Mouse (Mus musculus) neural tube, embryonic 11.5 days (tissue): ENCODE results near the gene Cog7. TPM values are rescaled to one million over a fixed set of nuclear protein-coding genes. Genes with fewer than 3 reads are reported as not detected.
A peak's percentile ranks its signal among the peaks of the same experiment; 100 is the strongest.

ENCODE experiments used
- ATAC-seq: fragments of 200-750 bp; cut with Nextera tagmentation; 2 replicates; pipeline ENCODE4 v1.8.0; 2017; ENCODE audit warnings: moderate number of reproducible peaks, mild to moderate bottlenecking, moderate TSS enrichment, moderate library complexity; ENCODE audit not compliant: insufficient read depth, low FRiP score, low TSS enrichment
- DNase-seq: peaks from one replicate; pipeline ENCODE4 v3.0.0-alpha.2; 2015; ENCODE audit warnings: low spot score
- H3K27ac ChIP-seq: fragments of 300-500 bp; sonication (generic); 2 replicates; pipeline ENCODE4 v1.5.1; 2014; ENCODE audit warnings: low read depth, mild to moderate bottlenecking, low read length
- H3K27me3 ChIP-seq: fragments of 300-500 bp; sonication (generic); 2 replicates; pipeline ENCODE4 v1.6.1; 2014; ENCODE audit warnings: mild to moderate bottlenecking, low read length, mixed read lengths; ENCODE audit not compliant: control insufficient read depth, insufficient read depth
- H3K36me3 ChIP-seq: fragments of 300-500 bp; sonication (generic); 2 replicates; pipeline ENCODE4 v1.6.1; 2014; ENCODE audit warnings: mild to moderate bottlenecking, low read length, moderate library complexity, mixed read lengths; ENCODE audit not compliant: control insufficient read depth, insufficient read depth
- H3K4me1 ChIP-seq: fragments of 300-500 bp; sonication (generic); 2 replicates; pipeline ENCODE4 v1.6.1; 2014; ENCODE audit warnings: low read length, mixed read lengths; ENCODE audit not compliant: control insufficient read depth, insufficient read depth
- H3K4me2 ChIP-seq: fragments of 300-500 bp; sonication (generic); 2 replicates; pipeline ENCODE4 v1.6.1; 2014; ENCODE audit warnings: low read depth, mild to moderate bottlenecking, moderate library complexity
- H3K4me3 ChIP-seq: fragments of 300-500 bp; sonication (generic); 2 replicates; pipeline ENCODE4 v1.5.1; 2014; ENCODE audit warnings: low read depth, low read length
- H3K9ac ChIP-seq: fragments of 300-500 bp; sonication (generic); 2 replicates; pipeline ENCODE4 v1.6.1; 2014; ENCODE audit warnings: mild to moderate bottlenecking, low read length
- H3K9me3 ChIP-seq: fragments of 300-500 bp; sonication (generic); 2 replicates; pipeline ENCODE4 v1.6.1; 2016; ENCODE audit warnings: low read length; ENCODE audit not compliant: control insufficient read depth
- WGBS: fragments of 180-500 bp; shearing (Covaris S2); extraction: QIAGEN DNeasy Blood & Tissue Kit; methylation state at CpG from one replicate; pipeline ENCODE4 v1.1.7; 2014; 5-methylcytosine and 5-hydroxymethylcytosine counted together
- polyA plus RNA-seq: library from polyadenylated mRNA; unstranded; fragments of >200 nt; fragmentation: Nextera tagmentation; extraction: Ambion mirVana; gene quantifications from 2 replicates; pipeline ENCODE4 v1.2.1, GENCODE M21; 2014

Gene Cog7
- polyA plus RNA-seq, 1 experiment from 2014 or later: 18.9 TPM

GRCm38 (mm10) chr7:121941640-121942039, 39.9 kb downstream of the Cog7 start:
- Histone ChIP-seq H3K4me3 (no peak overlapping the region), H3K4me1 (no peaks in the 10 kb centered on the region), H3K27ac (no peak overlapping the region), H3K36me3 (no peaks in the 10 kb centered on the region), H3K9ac (no peak overlapping the region), H3K4me2 (no peak overlapping the region), H3K27me3 (no peaks in the 10 kb centered on the region), H3K9me3 (no peaks in the 10 kb centered on the region)
- 88% methylated on average over 3 of the region's 3 CpGs for WGBS
- DNase-seq: no peak
- ATAC-seq: no peak

- Histone ChIP-seq H3K9me3 (no peaks in the 10 kb centered on the region), H3K4me1 (no peaks in the 10 kb centered on the region), H3K4me3 (no peak overlapping the region), H3K4me2 (no peak overlapping the region), H3K36me3 (no peaks in the 10 kb centered on the region), H3K9ac (no peak overlapping the region), H3K27me3 (no peaks in the 10 kb centered on the region), H3K27ac (no peak overlapping the region)
- 90% methylated on average over 3 of the region's 3 CpGs for WGBS
- DNase-seq: no peak
- ATAC-seq: no peak
Observed at GRCm38 (mm10) chr7:121941016-121941415, 40.5 kb downstream of the Cog7 start.

- Histone ChIP-seq H3K4me3 (no peak overlapping the region), H3K36me3 (no peaks in the 10 kb centered on the region), H3K27ac (no peak overlapping the region; the same call in 1 of the 2 replicates), H3K27me3 (no peaks in the 10 kb centered on the region), H3K4me2 (no peak overlapping the region), H3K9ac (no peak overlapping the region), H3K4me1 (no peaks in the 10 kb centered on the region), H3K9me3 (no peaks in the 10 kb centered on the region)
- ATAC-seq (peak; percentile 41; the same call in 1 of the 2 replicates), DNase-seq (peak; percentile 48)
- 34% methylated on average over 4 of the region's 4 CpGs for WGBS
Observed at GRCm38 (mm10) chr7:121939729-121940128, 41.8 kb downstream of the Cog7 start.

- WGBS: 49% methylated on average over 6 of the region's 6 CpGs
- Histone ChIP-seq H3K36me3 (no peaks in the 10 kb centered on the region), H3K27me3 (no peaks in the 10 kb centered on the region), H3K4me3 (no peak overlapping the region), H3K4me1 (no peaks in the 10 kb centered on the region), H3K9me3 (no peaks in the 10 kb centered on the region), H3K27ac (no peak overlapping the region), H3K4me2 (no peak overlapping the region), H3K9ac (no peak overlapping the region)
- no peak for DNase-seq
- ATAC-seq: no peak
Observed at GRCm38 (mm10) chr7:121939244-121939643, 42.3 kb downstream of the Cog7 start.

DNA sequence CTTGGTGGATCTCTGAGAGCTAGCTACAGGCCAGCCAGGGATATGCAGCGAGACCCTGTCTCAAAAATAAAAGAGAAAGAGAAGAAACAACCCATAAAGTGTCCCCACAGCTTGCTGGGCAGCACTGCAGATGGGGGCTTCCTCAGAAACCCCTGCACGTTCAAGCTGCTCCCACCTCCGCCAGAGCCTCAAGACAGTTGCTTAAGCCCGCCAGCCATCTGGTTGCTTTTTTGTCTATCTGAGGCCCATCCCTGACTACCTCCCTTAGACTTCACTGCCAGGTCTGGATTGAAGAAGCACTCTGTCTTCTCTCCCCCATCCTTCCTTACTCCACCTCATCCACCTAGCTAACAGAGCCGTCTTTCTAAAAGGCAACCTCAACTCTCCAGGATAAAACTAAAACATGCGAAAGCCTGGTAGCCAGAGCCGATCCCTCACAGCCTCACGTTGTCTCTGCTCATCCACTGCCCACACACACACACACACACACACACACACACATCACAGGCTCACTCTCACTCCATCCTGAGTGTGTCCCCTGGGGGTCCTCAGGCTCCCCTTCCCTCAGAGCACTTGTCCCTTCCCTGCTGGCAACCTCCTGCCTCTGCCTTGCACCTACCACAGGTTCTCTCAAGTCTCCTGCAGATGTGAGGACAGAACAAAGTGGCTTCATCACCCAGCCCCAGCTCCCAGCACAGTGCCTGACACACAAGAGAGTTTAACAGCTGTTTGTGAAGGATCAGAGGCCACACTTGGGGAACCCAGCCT, 43.2 kb downstream of the Cog7 start:
- Histone ChIP-seq H3K4me3 (no peak overlapping the region), H3K9ac (no peak overlapping the region), H3K36me3 (no peaks in the 10 kb centered on the region), H3K27ac (no peak overlapping the region), H3K4me2 (no peak overlapping the region), H3K4me1 (no peaks in the 10 kb centered on the region), H3K9me3 (no peaks in the 10 kb centered on the region), H3K27me3 (no peaks in the 10 kb centered on the region)
- ATAC-seq: no peak
- DNase-seq: no peak
- WGBS: 74% methylated on average over 8 of the region's 8 CpGs

GRCm38 (mm10) chr7:121936861-121937630, 44.5 kb downstream of the Cog7 start:
- no peak overlapping the region for H3K9ac ChIP-seq
- H3K36me3 ChIP-seq: no peaks in the 10 kb centered on the region
- H3K27ac ChIP-seq: no peak overlapping the region
- no peaks in the 10 kb centered on the region for H3K4me1 ChIP-seq
- 78% methylated on average over 14 of the region's 14 CpGs for WGBS
- DNase-seq (no peak), ATAC-seq (no peak)
- no peak overlapping the region for H3K4me2 ChIP-seq
- no peaks in the 10 kb centered on the region for H3K27me3 ChIP-seq
- no peaks in the 10 kb centered on the region for H3K9me3 ChIP-seq
- H3K4me3 ChIP-seq: no peak overlapping the region

GRCm38 (mm10) chr7:121935906-121936794, 45.4 kb downstream of the Cog7 start:
- peak; percentile 31 for DNase-seq
- ATAC-seq: no peak

DNA sequence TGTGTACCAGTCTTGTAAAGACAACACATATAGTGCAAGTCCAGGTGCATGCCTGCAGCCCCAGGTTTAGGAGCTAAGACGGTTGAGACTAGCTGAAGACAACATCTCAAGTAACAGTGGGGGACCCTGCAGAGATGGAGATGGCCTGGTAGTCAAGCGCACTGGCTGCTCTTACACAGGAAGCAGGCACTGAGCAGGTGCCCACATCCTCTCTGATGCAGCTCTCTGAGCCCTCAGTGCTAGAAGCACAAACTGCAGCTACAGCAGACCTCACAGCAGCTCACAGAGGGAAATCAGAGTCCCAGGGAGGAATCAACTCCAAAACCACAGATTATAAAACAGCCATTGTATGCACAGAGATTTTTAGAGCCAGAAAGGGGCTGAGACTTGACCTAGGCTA, 47.2 kb downstream of the Cog7 start:
- ATAC-seq (no peak), DNase-seq (no peak)
- Histone ChIP-seq H3K9me3 (no peaks in the 10 kb centered on the region), H3K27me3 (no peaks in the 10 kb centered on the region), H3K36me3 (no peaks in the 10 kb centered on the region), H3K27ac (no peak overlapping the region), H3K9ac (no peak overlapping the region), H3K4me1 (no peaks in the 10 kb centered on the region), H3K4me3 (no peak overlapping the region), H3K4me2 (no peak overlapping the region)
- 90% methylated on average over 2 of the region's 2 CpGs for WGBS

More at GRCm38 (mm10) chr7:121935906-121936794, 45.4 kb downstream of the Cog7 start:
- Histone ChIP-seq H3K4me1 (no peaks in the 10 kb centered on the region), H3K27ac (no peak overlapping the region), H3K9ac (no peak overlapping the region), H3K27me3 (no peaks in the 10 kb centered on the region), H3K9me3 (no peaks in the 10 kb centered on the region), H3K36me3 (no peaks in the 10 kb centered on the region), H3K4me3 (no peak overlapping the region), H3K4me2 (no peak overlapping the region)
- 80% methylated on average over 12 of the region's 12 CpGs for WGBS
